Mouse (Mus musculus): ENCODE measurements around the gene Hspd1. TPM values are rescaled to one million over a fixed set of nuclear protein-coding genes. Genes with fewer than 3 reads are reported as not detected.
"Not testable (repeated sequence)": the region's sequence is repeated elsewhere in the genome, so short reads cannot be mapped to it uniquely, and the experiment has no call there.

The Hspd1 gene
- polyA plus RNA-seq, 1 experiment from 2014 or later: 256 TPM

DNA sequence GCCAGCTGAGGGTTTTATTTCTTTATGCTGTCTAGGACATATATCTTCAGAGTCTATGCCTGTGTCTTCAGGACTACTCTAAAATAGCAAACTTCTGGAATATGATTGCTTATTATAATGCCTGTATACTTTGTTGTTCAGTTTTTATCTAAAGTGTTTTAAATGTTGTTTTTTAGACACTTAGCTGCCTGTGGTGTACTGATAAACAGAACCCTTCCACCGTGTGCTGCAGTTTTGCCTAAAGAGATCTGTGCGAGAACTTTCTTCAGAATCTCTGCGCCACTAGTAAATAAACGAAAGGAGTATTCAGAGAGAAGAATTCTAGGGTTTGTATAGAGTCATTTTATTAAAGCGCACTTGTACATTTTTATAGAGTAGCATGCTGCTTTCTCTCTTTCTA lies 26.9 kb downstream of the Hspd1 start:
- 44% methylated on average over 5 of the region's 5 CpGs for WGBS (ENCODE audit: insufficient replicate concordance)
- Histone ChIP-seq H3K4me1 (replicated peaks) (peaks cover 37% of the 10 kb centered on the region), H3K27ac (replicated peaks) (peak overlapping the region; percentile 51), H3K27me3 (no peaks in the 10 kb centered on the region), H3K9me3 (replicated peaks) (no peaks in the 10 kb centered on the region), H3K36me3 (replicated peaks) (peaks cover 36% of the 10 kb centered on the region), H3K9ac (no peak overlapping the region), H3K4me2 (peak overlapping the region; percentile 4; the same call in 1 of the 2 replicates), H3K4me3 (replicated peaks) (no peak overlapping the region)
- peak; percentile 26; the same call in 1 of the 2 replicates for ATAC-seq (ENCODE audit: insufficient read depth)

GRCm38 (mm10) chr1:55058383-55058782 lies 29.7 kb downstream of the Hspd1 start:
- Histone ChIP-seq H3K36me3 (replicated peaks) (peaks cover 19% of the 10 kb centered on the region; the same call in 1 of the 2 replicates), H3K4me1 (replicated peaks) (peaks cover 57% of the 10 kb centered on the region)
- WGBS (ENCODE audit: insufficient replicate concordance): 64% methylated on average over 2 of the region's 3 CpGs
- not testable (repeated sequence) for H3K9ac ChIP-seq; H3K4me3 ChIP-seq (replicated peaks); H3K27ac ChIP-seq (replicated peaks); ATAC-seq (ENCODE audit: insufficient read depth); H3K4me2 ChIP-seq; H3K27me3 ChIP-seq; H3K9me3 ChIP-seq (replicated peaks)

DNA sequence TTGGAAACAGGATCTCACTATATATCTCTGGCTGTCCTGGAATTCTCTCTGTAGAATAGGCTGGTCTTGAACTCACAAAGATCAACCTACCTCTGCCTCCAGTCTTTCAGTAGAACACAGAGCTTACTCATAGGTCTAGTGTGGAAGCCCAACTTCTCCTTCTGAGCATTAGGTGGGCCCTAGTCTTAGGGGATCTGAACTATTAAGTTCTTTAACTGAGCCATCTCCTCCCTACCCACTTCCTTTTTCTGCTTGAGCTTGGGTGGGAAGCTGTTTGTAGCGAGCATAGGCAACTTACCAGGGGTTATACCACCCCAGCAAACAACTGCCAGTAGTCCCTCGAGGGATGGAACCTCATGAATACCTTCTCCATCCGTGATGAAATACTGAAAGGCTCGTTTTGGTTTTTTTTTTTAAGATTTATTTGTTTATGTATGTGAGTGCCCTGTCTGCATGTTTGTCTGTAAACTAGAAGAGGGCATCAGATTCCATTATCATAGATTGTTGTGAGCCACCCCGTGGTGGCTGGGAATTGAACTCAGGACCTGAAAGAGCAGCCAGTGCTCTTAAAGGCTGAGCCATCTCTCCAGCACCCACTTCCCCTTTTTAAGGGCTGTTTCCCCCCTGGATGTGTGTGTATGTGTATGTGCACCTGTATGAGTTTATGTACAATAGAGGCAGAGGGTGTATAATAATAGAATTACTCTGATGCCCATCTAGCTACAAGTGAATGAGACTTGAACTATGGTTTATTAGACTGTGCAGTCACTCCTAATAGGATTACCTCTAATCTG lies 32.5 kb downstream of the Hspd1 start:
- WGBS (ENCODE audit: insufficient replicate concordance): 62% methylated on average over 5 of the region's 5 CpGs
- H3K9ac ChIP-seq: no peak overlapping the region
- H3K36me3 ChIP-seq (replicated peaks): peaks cover 6% of the 10 kb centered on the region; the same call in 1 of the 2 replicates
- no peak for ATAC-seq (ENCODE audit: insufficient read depth)
- no peak overlapping the region for H3K4me2 ChIP-seq
- H3K27me3 ChIP-seq: no peaks in the 10 kb centered on the region
- no peak overlapping the region for H3K4me3 ChIP-seq (replicated peaks)
- H3K27ac ChIP-seq (replicated peaks): no peak overlapping the region
- peaks cover 48% of the 10 kb centered on the region for H3K4me1 ChIP-seq (replicated peaks)
- no peaks in the 10 kb centered on the region for H3K9me3 ChIP-seq (replicated peaks)

DNA sequence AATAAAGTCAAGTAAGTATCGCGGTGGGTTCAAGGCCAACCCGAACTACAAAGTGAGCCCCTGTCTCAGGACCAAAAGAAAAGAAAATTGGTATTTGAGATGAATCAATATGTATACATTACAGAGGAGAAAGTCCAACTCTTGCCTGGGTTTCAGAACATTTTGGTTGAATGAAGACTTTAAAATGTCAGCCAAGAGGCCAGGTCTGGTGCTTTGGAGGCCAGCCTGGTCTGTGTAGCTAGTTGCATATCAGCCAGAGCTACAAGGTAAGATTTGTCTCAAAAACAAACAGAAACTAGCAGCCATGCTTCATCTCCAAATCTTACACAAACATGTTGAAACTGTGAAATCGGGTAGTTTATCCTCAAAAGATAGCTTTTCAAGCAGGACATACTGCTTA lies 34.4 kb downstream of the Hspd1 start:
- Histone ChIP-seq H3K9ac (peak overlapping the region; percentile 79), H3K27ac (replicated peaks) (peak overlapping the region; percentile 99), H3K4me3 (replicated peaks) (peak overlapping the region; percentile 86)

GRCm38 (mm10) chr1:55053005-55053404 lies 35.0 kb downstream of the Hspd1 start:
- peak overlapping the region; percentile 99 for H3K27ac ChIP-seq (replicated peaks)
- ATAC-seq (ENCODE audit: insufficient read depth): peak; percentile 84
- H3K27me3 ChIP-seq: no peaks in the 10 kb centered on the region
- H3K9me3 ChIP-seq (replicated peaks): no peaks in the 10 kb centered on the region
- peak overlapping the region; percentile 94 for H3K4me2 ChIP-seq
- peak overlapping the region; percentile 86 for H3K4me3 ChIP-seq (replicated peaks)
- H3K4me1 ChIP-seq (replicated peaks): peaks cover 29% of the 10 kb centered on the region
- peak overlapping the region; percentile 79 for H3K9ac ChIP-seq
- under 1% methylated on average over 42 of the region's 42 CpGs for WGBS (ENCODE audit: insufficient replicate concordance)
- H3K36me3 ChIP-seq (replicated peaks): peaks cover 6% of the 10 kb centered on the region; the same call in 1 of the 2 replicates

More for the DNA sequence above, 34.4 kb downstream of the Hspd1 start:
- H3K27me3 ChIP-seq: no peaks in the 10 kb centered on the region
- peaks cover 31% of the 10 kb centered on the region for H3K4me1 ChIP-seq (replicated peaks)
- H3K9me3 ChIP-seq (replicated peaks): no peaks in the 10 kb centered on the region
- 56% methylated on average over 4 of the region's 4 CpGs for WGBS (ENCODE audit: insufficient replicate concordance)
- H3K4me2 ChIP-seq: peak overlapping the region; percentile 94
- ATAC-seq (ENCODE audit: insufficient read depth): no peak
- peaks cover 6% of the 10 kb centered on the region; the same call in 1 of the 2 replicates for H3K36me3 ChIP-seq (replicated peaks)

GRCm38 (mm10) chr1:55052355-55052953 lies 35.6 kb downstream of the Hspd1 start, which contains the start of gene Coq10b:
TSS of gene Coq10b (plus strand) at chr1:55052770.
- H3K9ac ChIP-seq: peak within 1 kb of the TSS; percentile 79
- H3K27ac ChIP-seq (replicated peaks): peak within 1 kb of the TSS; percentile 99
- peaks cover 29% of the 10 kb centered on the region for H3K4me1 ChIP-seq (replicated peaks)
- WGBS (ENCODE audit: insufficient replicate concordance): under 1% methylated on average over 46 of the region's 46 CpGs
- peaks cover 6% of the 10 kb centered on the region; the same call in 1 of the 2 replicates for H3K36me3 ChIP-seq (replicated peaks)
- peak within 1 kb of the TSS; percentile 94 for H3K4me2 ChIP-seq
- H3K9me3 ChIP-seq (replicated peaks): no peaks in the 10 kb centered on the region
- H3K4me3 ChIP-seq (replicated peaks): peak within 1 kb of the TSS; percentile 86
- H3K27me3 ChIP-seq: no peaks in the 10 kb centered on the region
- ATAC-seq (ENCODE audit: insufficient read depth): peak; percentile 97

DNA sequence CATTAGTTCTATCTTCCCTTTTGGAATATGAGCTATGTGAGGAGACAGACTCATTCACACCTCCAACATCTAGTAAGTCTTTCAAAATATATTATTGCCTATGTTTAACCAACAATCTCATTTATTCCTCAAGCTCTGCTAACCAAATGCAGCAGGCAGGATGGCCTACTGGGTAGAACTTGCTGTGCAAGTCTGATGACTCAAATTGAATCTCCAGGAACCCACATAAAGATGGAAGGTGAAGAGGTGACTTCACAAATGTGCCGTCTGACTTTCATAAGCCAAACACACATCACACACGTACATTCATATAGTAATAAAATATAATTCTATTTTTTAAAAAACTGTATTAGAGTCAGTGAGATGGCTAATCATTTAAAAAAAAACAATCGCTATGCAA lies 36.4 kb downstream of the Hspd1 start:
- WGBS (ENCODE audit: insufficient replicate concordance): 76% methylated on average over 3 of the region's 3 CpGs
- H3K9ac ChIP-seq: peak overlapping the region; percentile 79; the same call in 1 of the 2 replicates
- no peaks in the 10 kb centered on the region for H3K9me3 ChIP-seq (replicated peaks)
- H3K4me2 ChIP-seq: peak overlapping the region; percentile 94
- H3K27me3 ChIP-seq: no peaks in the 10 kb centered on the region
- no peak for ATAC-seq (ENCODE audit: insufficient read depth)
- H3K36me3 ChIP-seq (replicated peaks): peaks cover 6% of the 10 kb centered on the region; the same call in 1 of the 2 replicates
- H3K27ac ChIP-seq (replicated peaks): peak overlapping the region; percentile 99; the same call in 1 of the 2 replicates
- H3K4me3 ChIP-seq (replicated peaks): peak overlapping the region; percentile 86
- peaks cover 29% of the 10 kb centered on the region for H3K4me1 ChIP-seq (replicated peaks)

- Histone ChIP-seq H3K4me1 (replicated peaks) (peaks cover 16% of the 10 kb centered on the region), H3K9ac (no peak overlapping the region), H3K36me3 (replicated peaks) (no peaks in the 10 kb centered on the region), H3K9me3 (replicated peaks) (no peaks in the 10 kb centered on the region), H3K4me2 (no peak overlapping the region), H3K27ac (replicated peaks) (no peak overlapping the region), H3K4me3 (replicated peaks) (no peak overlapping the region), H3K27me3 (no peaks in the 10 kb centered on the region)
- WGBS (ENCODE audit: insufficient replicate concordance): 63% methylated on average over 4 of the region's 4 CpGs
- ATAC-seq (ENCODE audit: insufficient read depth): no peak
Observed at GRCm38 (mm10) chr1:55048841-55049587, 39.0 kb downstream of the Hspd1 start.

- H3K9ac ChIP-seq: no peak overlapping the region
- H3K4me2 ChIP-seq: no peak overlapping the region
- H3K27me3 ChIP-seq: no peaks in the 10 kb centered on the region
- 0 out of 2 replicates have a peak, but pooled peaks cover 2% of the 10 kb centered on the region for H3K9me3 ChIP-seq (replicated peaks)
- no peak overlapping the region for H3K27ac ChIP-seq (replicated peaks)
- H3K4me3 ChIP-seq (replicated peaks): no peak overlapping the region
- H3K36me3 ChIP-seq (replicated peaks): no peaks in the 10 kb centered on the region
- H3K4me1 ChIP-seq (replicated peaks): no peaks in the 10 kb centered on the region
- no peak for ATAC-seq (ENCODE audit: insufficient read depth)
- 56% methylated on average over 3 of the region's 3 CpGs for whole genome bisulfite sequencing (ENCODE audit: insufficient replicate concordance)
Observed at GRCm38 (mm10) chr1:55043164-55043563, 44.9 kb downstream of the Hspd1 start.

DNA sequence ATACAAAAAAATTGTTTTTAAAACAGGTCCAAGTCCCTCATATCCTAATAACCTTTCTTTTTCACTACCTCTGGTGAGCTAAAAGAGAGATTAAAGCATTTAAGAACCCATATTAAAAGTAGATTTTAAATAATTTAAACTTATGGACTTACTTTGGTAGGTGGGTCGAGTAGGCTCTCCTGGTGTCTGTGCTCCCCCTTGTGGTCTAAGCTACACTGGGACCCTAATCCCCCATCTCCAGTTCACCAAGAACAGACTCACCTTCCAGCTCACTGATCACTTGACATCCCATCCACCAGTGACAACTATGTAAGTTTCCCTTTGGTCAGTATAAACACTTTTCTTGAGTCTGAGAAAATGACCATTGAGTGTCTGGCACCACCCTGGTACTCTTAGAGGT lies 45.8 kb downstream of the Hspd1 start:
- WGBS (ENCODE audit: insufficient replicate concordance): 43% methylated on average over 1 of the region's 1 CpGs
- no peak overlapping the region for H3K27ac ChIP-seq (replicated peaks)
- no peak overlapping the region for H3K9ac ChIP-seq
- H3K4me1 ChIP-seq (replicated peaks): no peaks in the 10 kb centered on the region
- no peak overlapping the region for H3K4me3 ChIP-seq (replicated peaks)
- H3K9me3 ChIP-seq (replicated peaks): 0 out of 2 replicates have a peak, but pooled peaks cover 2% of the 10 kb centered on the region
- no peaks in the 10 kb centered on the region for H3K27me3 ChIP-seq
- H3K4me2 ChIP-seq: no peak overlapping the region
- no peak for ATAC-seq (ENCODE audit: insufficient read depth)
- no peaks in the 10 kb centered on the region for H3K36me3 ChIP-seq (replicated peaks)

Measured in liver, embryonic 15.5 days (tissue).